Mouse (Mus musculus): ENCODE measurements around the gene Megf6. TPM values are rescaled to one million over a fixed set of nuclear protein-coding genes. Genes with fewer than 3 reads are reported as not detected.

Megf6 gene
- total and polyA plus RNA-seq, 2 experiments from 2014 or later: 12.9 to 79.8 TPM

DNA sequence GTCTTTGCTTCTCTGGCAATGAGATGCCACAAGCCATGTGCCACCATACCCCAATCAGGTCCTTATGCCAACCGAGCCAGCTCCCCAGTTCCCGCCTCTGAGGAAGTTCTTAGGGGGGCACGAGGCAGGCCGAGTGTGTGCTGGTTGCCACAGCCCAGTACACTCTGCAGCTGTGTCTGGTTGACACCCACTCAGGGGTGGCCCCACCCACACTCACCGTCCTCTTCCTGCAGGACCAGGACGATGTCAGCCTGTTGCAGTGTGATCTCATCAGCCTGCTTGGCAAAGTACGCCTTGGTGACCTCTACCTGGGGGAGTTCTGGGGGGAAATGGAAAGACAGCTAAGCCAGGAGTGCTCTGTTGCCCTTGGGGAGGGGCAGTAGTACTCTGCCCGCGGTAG lies 109.0 kb downstream of the Megf6 start:
- H3K27me3 ChIP-seq (ENCODE audit: control insufficient read depth, insufficient read depth, low read length): no peaks in the 10 kb centered on the region
- H3K27ac ChIP-seq (ENCODE audit: low read depth): no peak overlapping the region
- no peak overlapping the region for H3K4me2 ChIP-seq (ENCODE audit: low read depth, low read length)
- H3K9me3 ChIP-seq (replicated peaks; ENCODE audit: control insufficient read depth, low read length): no peaks in the 10 kb centered on the region
- TF ChIP-seq EP300 (IDR thresholded peaks at IDR 0.05; ENCODE audit: low read depth): no peak
- no peak for TF ChIP-seq CTCF (IDR thresholded peaks at IDR 0.05; ENCODE audit: low read depth)
- no peak overlapping the region for H3K9ac ChIP-seq (replicated peaks; ENCODE audit: low read depth, low read length)
- ATAC-seq (ENCODE audit: insufficient read depth, low read depth) (no peak), DNase-seq (ENCODE audit: low spot score) (no peak)
- H3K4me3 ChIP-seq (ENCODE audit: low read depth, low read length): no peak overlapping the region
- H3K36me3 ChIP-seq (replicated peaks; ENCODE audit: control insufficient read depth, insufficient read depth, low read length): 0 out of 2 replicates have a peak, but pooled peaks cover under 1% of the 10 kb centered on the region
- H3K4me1 ChIP-seq (ENCODE audit: control insufficient read depth, insufficient read depth): no peaks in the 10 kb centered on the region
- 59% methylated on average over 9 of the region's 9 CpGs for WGBS

- ATAC-seq (ENCODE audit: insufficient read depth, low read depth): no peak
Measured at GRCm38 (mm10) chr4:154283671-154284070, 113.1 kb downstream of the Megf6 start.

GRCm38 (mm10) chr4:154293735-154294201 lies 123.2 kb downstream of the Megf6 start:
- H3K27ac ChIP-seq (ENCODE audit: low read depth): 0 out of 2 replicates have a peak overlapping the region, but pooled peaks have one; percentile 30
- no peak overlapping the region for H3K4me2 ChIP-seq (ENCODE audit: low read depth, low read length)
- H3K4me1 ChIP-seq (ENCODE audit: control insufficient read depth, insufficient read depth): peaks cover 12% of the 10 kb centered on the region
- H3K4me3 ChIP-seq (ENCODE audit: low read depth, low read length): no peak overlapping the region
- H3K27me3 ChIP-seq (ENCODE audit: control insufficient read depth, insufficient read depth, low read length): no peaks in the 10 kb centered on the region
- DNase-seq (ENCODE audit: low spot score) (no peak), ATAC-seq (ENCODE audit: insufficient read depth, low read depth) (peak; percentile 53; the same call in 1 of the 2 replicates)
- 31% methylated on average over 4 of the region's 4 CpGs for WGBS
- no peaks in the 10 kb centered on the region for H3K36me3 ChIP-seq (replicated peaks; ENCODE audit: control insufficient read depth, insufficient read depth, low read length)
- no peaks in the 10 kb centered on the region for H3K9me3 ChIP-seq (replicated peaks; ENCODE audit: control insufficient read depth, low read length)
- no peak for TF ChIP-seq CTCF (IDR thresholded peaks at IDR 0.05; ENCODE audit: low read depth)
- TF ChIP-seq EP300 (IDR thresholded peaks at IDR 0.05; ENCODE audit: low read depth): no peak
- no peak overlapping the region for H3K9ac ChIP-seq (replicated peaks; ENCODE audit: low read depth, low read length)

More at GRCm38 (mm10) chr4:154283671-154284070, 113.1 kb downstream of the Megf6 start:
- H3K9me3 ChIP-seq (replicated peaks; ENCODE audit: control insufficient read depth, low read length): no peaks in the 10 kb centered on the region
- no peaks in the 10 kb centered on the region for H3K27me3 ChIP-seq (ENCODE audit: control insufficient read depth, insufficient read depth, low read length)
- H3K36me3 ChIP-seq (replicated peaks; ENCODE audit: control insufficient read depth, insufficient read depth, low read length): no peaks in the 10 kb centered on the region
- H3K4me3 ChIP-seq (ENCODE audit: low read depth, low read length): no peak overlapping the region
- H3K4me2 ChIP-seq (ENCODE audit: low read depth, low read length): no peak overlapping the region
- no peak overlapping the region for H3K27ac ChIP-seq (ENCODE audit: low read depth)
- H3K9ac ChIP-seq (replicated peaks; ENCODE audit: low read depth, low read length): no peak overlapping the region
- 54% methylated on average over 7 of the region's 7 CpGs for WGBS
- no peak for TF ChIP-seq EP300 (IDR thresholded peaks at IDR 0.05; ENCODE audit: low read depth)
- TF ChIP-seq CTCF (IDR thresholded peaks at IDR 0.05; ENCODE audit: low read depth): no peak
- no peaks in the 10 kb centered on the region for H3K4me1 ChIP-seq (ENCODE audit: control insufficient read depth, insufficient read depth)
- no peak for DNase-seq (ENCODE audit: low spot score)

GRCm38 (mm10) chr4:154294262-154294731 lies 123.8 kb downstream of the Megf6 start:
- ATAC-seq (ENCODE audit: insufficient read depth, low read depth): 0 out of 2 replicates have a peak, but pooled peaks have one; percentile 28
- no peak overlapping the region for H3K9ac ChIP-seq (replicated peaks; ENCODE audit: low read depth, low read length)

GRCm38 (mm10) chr4:154297761-154298160 lies 127.2 kb downstream of the Megf6 start:
- Histone ChIP-seq H3K4me2 (ENCODE audit: low read depth, low read length) (no peak overlapping the region), H3K36me3 (replicated peaks; ENCODE audit: control insufficient read depth, insufficient read depth, low read length) (no peaks in the 10 kb centered on the region), H3K4me1 (ENCODE audit: control insufficient read depth, insufficient read depth) (peaks cover 18% of the 10 kb centered on the region), H3K27ac (ENCODE audit: low read depth) (no peak overlapping the region), H3K9me3 (replicated peaks; ENCODE audit: control insufficient read depth, low read length) (no peaks in the 10 kb centered on the region), H3K27me3 (ENCODE audit: control insufficient read depth, insufficient read depth, low read length) (peaks cover 22% of the 10 kb centered on the region), H3K4me3 (ENCODE audit: low read depth, low read length) (no peak overlapping the region), H3K9ac (replicated peaks; ENCODE audit: low read depth, low read length) (no peak overlapping the region)
- DNase-seq (ENCODE audit: low spot score): no peak
- ATAC-seq (ENCODE audit: insufficient read depth, low read depth): no peak
- no peak for TF ChIP-seq EP300 (IDR thresholded peaks at IDR 0.05; ENCODE audit: low read depth)
- TF ChIP-seq CTCF (IDR thresholded peaks at IDR 0.05; ENCODE audit: low read depth): no peak
- 43% methylated on average over 9 of the region's 9 CpGs for WGBS

More at GRCm38 (mm10) chr4:154294262-154294731, 123.8 kb downstream of the Megf6 start:
- no peak overlapping the region for H3K4me3 ChIP-seq (ENCODE audit: low read depth, low read length)
- TF ChIP-seq EP300 (IDR thresholded peaks at IDR 0.05; ENCODE audit: low read depth) (no peak), CTCF (IDR thresholded peaks at IDR 0.05; ENCODE audit: low read depth) (no peak)
- no peak overlapping the region for H3K4me2 ChIP-seq (ENCODE audit: low read depth, low read length)
- no peak for DNase-seq (ENCODE audit: low spot score)
- WGBS: 51% methylated on average over 8 of the region's 8 CpGs
- no peaks in the 10 kb centered on the region for H3K36me3 ChIP-seq (replicated peaks; ENCODE audit: control insufficient read depth, insufficient read depth, low read length)
- peaks cover 12% of the 10 kb centered on the region for H3K4me1 ChIP-seq (ENCODE audit: control insufficient read depth, insufficient read depth)
- H3K27ac ChIP-seq (ENCODE audit: low read depth): 0 out of 2 replicates have a peak overlapping the region, but pooled peaks have one; percentile 30
- H3K27me3 ChIP-seq (ENCODE audit: control insufficient read depth, insufficient read depth, low read length): peaks cover 4% of the 10 kb centered on the region
- no peaks in the 10 kb centered on the region for H3K9me3 ChIP-seq (replicated peaks; ENCODE audit: control insufficient read depth, low read length)
